Mouse (Mus musculus) layer of hippocampus, adult 8-10 months (tissue): Measurements from ENCODE around the gene Ndufs2. TPM values are rescaled to one million over a fixed set of nuclear protein-coding genes. Genes with fewer than 3 reads are reported as not detected.

Source experiments
- DNase-seq, 2 experiments: peaks; one replicate each; pipeline ENCODE4 v3.0.0; 2022; ENCODE audit warnings: low spot score in 2 of 2
- total RNA-seq, 4 experiments: library from RNA; stranded (reverse); gene quantifications; 2 replicates each; pipeline ENCODE4 v1.2.4; 2022

Gene Ndufs2
- total RNA-seq, 4 experiments from 2014 or later, result 263 to 286 (median 271) TPM

- no peak for DNase-seq
These were observed 18.8 kb downstream of the Ndufs2 start for GRCm38 (mm10) chr1:171232348-171232747.

GRCm38 (mm10) chr1:171231844-171232243, 19.3 kb downstream of the Ndufs2 start:
- no peak for DNase-seq

- DNase-seq, result no peak
These were observed 21.0 kb downstream of the Ndufs2 start for GRCm38 (mm10) chr1:171230215-171230614.

- DNase-seq, result no peak
These were observed 21.4 kb downstream of the Ndufs2 start for GRCm38 (mm10) chr1:171229750-171230149.

- no peak for DNase-seq
These were observed 23.3 kb downstream of the Ndufs2 start for GRCm38 (mm10) chr1:171227879-171228278.

- DNase-seq, result no peak
These were observed 24.4 kb downstream of the Ndufs2 start for GRCm38 (mm10) chr1:171226780-171227179.

- no peak for DNase-seq
These were observed 26.3 kb downstream of the Ndufs2 start, which contains the start of gene Apoa2 for GRCm38 (mm10) chr1:171224857-171225256. Gene Apoa2 (plus strand): TSS chr1:171225054.

- DNase-seq, result no peak
These were observed 27.4 kb downstream of the Ndufs2 start for GRCm38 (mm10) chr1:171223796-171224195.

GRCm38 (mm10) chr1:171223168-171223567, 28.0 kb downstream of the Ndufs2 start:
- no peak for DNase-seq

GRCm38 (mm10) chr1:171222238-171223155, 28.7 kb downstream of the Ndufs2 start, which contains the start of gene Tomm40l:
Gene Tomm40l (minus strand): TSS chr1:171222514.
- peak; percentile 97 to 99 for DNase-seq

- DNase-seq, result no peak
These were observed 29.7 kb downstream of the Ndufs2 start for GRCm38 (mm10) chr1:171221281-171222193.

- peak; percentile 81 to 93 for DNase-seq
These were observed 30.3 kb downstream of the Ndufs2 start for GRCm38 (mm10) chr1:171220871-171221270.

GRCm38 (mm10) chr1:171216241-171216955, 34.8 kb downstream of the Ndufs2 start:
- DNase-seq, result no peak

- DNase-seq, result no peak
These were observed 37.2 kb downstream of the Ndufs2 start, which contains the start of gene Nr1i3 for GRCm38 (mm10) chr1:171213801-171214496. Gene Nr1i3 (plus strand): TSS chr1:171213970.

GRCm38 (mm10) chr1:171212854-171213253, 38.3 kb downstream of the Ndufs2 start:
- DNase-seq, result no peak

GRCm38 (mm10) chr1:171209409-171209808, 41.8 kb downstream of the Ndufs2 start:
- no peak for DNase-seq

GRCm38 (mm10) chr1:171205704-171206493, 45.3 kb downstream of the Ndufs2 start:
- DNase-seq, result no peak

- no peak for DNase-seq
These were observed 46.9 kb downstream of the Ndufs2 start for GRCm38 (mm10) chr1:171204249-171204644.

- no peak for DNase-seq
These were observed 47.5 kb downstream of the Ndufs2 start for GRCm38 (mm10) chr1:171203471-171204248.
